Mouse (Mus musculus) intestine, embryonic 14.5 days (tissue): ENCODE results near the gene Mob3a. TPM values are rescaled to one million over a fixed set of nuclear protein-coding genes. Genes with fewer than 3 reads are reported as not detected.

ENCODE experiments used
- ATAC-seq: fragments of 200-750 bp; cut with Nextera tagmentation; replicated peaks from 2 replicates; pipeline ENCODE4 v1.8.0; 2017; ENCODE audit warnings: low read depth, moderate number of reproducible peaks, moderate TSS enrichment, moderate library complexity; ENCODE audit not compliant: low FRiP score, low TSS enrichment
- DNase-seq: peaks from one replicate; pipeline ENCODE4 v3.0.0-alpha.2; 2018; ENCODE audit warnings: low spot score
- H3K27ac ChIP-seq: fragments of 300-500 bp; sonication (generic); 2 replicates; pipeline ENCODE4 v1.5.1; 2014; ENCODE audit warnings: low read depth, mild to moderate bottlenecking, control low read depth
- H3K27me3 ChIP-seq: fragments of 300-500 bp; sonication (generic); replicated peaks from 2 replicates; pipeline ENCODE4 v1.6.1; 2014; ENCODE audit warnings: low read length, control low read depth; ENCODE audit not compliant: control insufficient read depth, insufficient read depth
- H3K36me3 ChIP-seq: fragments of 300-500 bp; sonication (generic); 2 replicates; pipeline ENCODE4 v1.6.1; 2014; ENCODE audit warnings: low read length, control low read depth; ENCODE audit not compliant: control insufficient read depth, insufficient read depth
- H3K4me1 ChIP-seq: fragments of 300-500 bp; sonication (generic); replicated peaks from 2 replicates; pipeline ENCODE4 v1.6.1; 2014; ENCODE audit warnings: low read length, control low read depth, mixed read lengths; ENCODE audit not compliant: control insufficient read depth, insufficient read depth
- H3K4me2 ChIP-seq: fragments of 300-500 bp; sonication (generic); 2 replicates; pipeline ENCODE4 v1.6.1; 2014; ENCODE audit warnings: low read length
- H3K4me3 ChIP-seq: fragments of 300-500 bp; sonication (generic); 2 replicates; pipeline ENCODE4 v1.5.1; 2014; ENCODE audit warnings: low read depth, low read length, control low read depth, mixed read lengths
- H3K9ac ChIP-seq: fragments of 300-500 bp; sonication (generic); 2 replicates; pipeline ENCODE4 v1.6.1; 2014; ENCODE audit warnings: mild to moderate bottlenecking, low read length
- H3K9me3 ChIP-seq: fragments of 300-500 bp; sonication (generic); 2 replicates; pipeline ENCODE4 v1.6.1; 2016; ENCODE audit warnings: low read length, control low read depth; ENCODE audit not compliant: control insufficient read depth
- WGBS: fragments of 180-500 bp; shearing (Covaris S2); extraction: QIAGEN DNeasy Blood & Tissue Kit; methylation state at CpG from one replicate; pipeline ENCODE4 v1.1.7; 2014; 5-methylcytosine and 5-hydroxymethylcytosine counted together
- polyA plus RNA-seq: library from polyadenylated mRNA; unstranded; fragments of >200 nt; fragmentation: Nextera tagmentation; extraction: Ambion mirVana; gene quantifications from 2 replicates; pipeline ENCODE4 v1.2.1, GENCODE M21; 2014

Gene Mob3a
- polyA plus RNA-seq, 1 experiment from 2014 or later: 38.6 TPM

- Histone ChIP-seq H3K9me3 (no peaks in the 10 kb centered on the region), H3K9ac (no peak overlapping the region), H3K4me2 (no peak overlapping the region), H3K4me3 (no peak overlapping the region), H3K4me1 (peaks cover 18% of the 10 kb centered on the region), H3K36me3 (peaks cover 16% of the 10 kb centered on the region), H3K27me3 (no peaks in the 10 kb centered on the region), H3K27ac (no peak overlapping the region)
- DNase-seq (no peak), ATAC-seq (no peak)
- 71% methylated on average over 1 of the region's 1 CpGs for WGBS
Measured at GRCm38 (mm10) chr10:80738657-80739056, 36.9 kb upstream of the Mob3a start.

GRCm38 (mm10) chr10:80736731-80737130 is 35.0 kb upstream of the Mob3a start:
- DNase-seq (no peak), ATAC-seq (no peak)
- Histone ChIP-seq H3K27ac (no peak overlapping the region), H3K4me1 (peaks cover 14% of the 10 kb centered on the region), H3K9me3 (no peaks in the 10 kb centered on the region), H3K27me3 (no peaks in the 10 kb centered on the region), H3K4me3 (no peak overlapping the region), H3K4me2 (no peak overlapping the region), H3K9ac (no peak overlapping the region), H3K36me3 (peaks cover 35% of the 10 kb centered on the region)
- WGBS: 74% methylated on average over 5 of the region's 5 CpGs

- Histone ChIP-seq H3K36me3 (peaks cover 75% of the 10 kb centered on the region), H3K27me3 (no peaks in the 10 kb centered on the region), H3K9ac (no peak overlapping the region), H3K4me1 (no peaks in the 10 kb centered on the region), H3K4me2 (no peak overlapping the region), H3K9me3 (no peaks in the 10 kb centered on the region), H3K4me3 (no peak overlapping the region), H3K27ac (no peak overlapping the region)
- no peak for DNase-seq
- no peak for ATAC-seq
- 96% methylated on average over 6 of the region's 6 CpGs for WGBS
Measured at GRCm38 (mm10) chr10:80732611-80733101, 30.9 kb upstream of the Mob3a start.

GRCm38 (mm10) chr10:80727369-80728127 is 25.8 kb upstream of the Mob3a start:
- WGBS: 83% methylated on average over 5 of the region's 5 CpGs
- peaks cover 97% of the 10 kb centered on the region for H3K36me3 ChIP-seq

GRCm38 (mm10) chr10:80717281-80717680 is 15.5 kb upstream of the Mob3a start:
- H3K9me3 ChIP-seq: no peaks in the 10 kb centered on the region
- no peak overlapping the region for H3K4me3 ChIP-seq
- H3K36me3 ChIP-seq: peaks cover 99% of the 10 kb centered on the region
- ATAC-seq (no peak), DNase-seq (no peak)
- WGBS: 88% methylated on average over 1 of the region's 1 CpGs
- H3K27me3 ChIP-seq: no peaks in the 10 kb centered on the region
- H3K9ac ChIP-seq: no peak overlapping the region
- no peak overlapping the region for H3K27ac ChIP-seq
- H3K4me1 ChIP-seq: no peaks in the 10 kb centered on the region
- no peak overlapping the region for H3K4me2 ChIP-seq

More at GRCm38 (mm10) chr10:80727369-80728127, 25.8 kb upstream of the Mob3a start:
- H3K9me3 ChIP-seq: no peaks in the 10 kb centered on the region
- H3K4me3 ChIP-seq: no peak overlapping the region
- DNase-seq (no peak), ATAC-seq (no peak)
- H3K27me3 ChIP-seq: no peaks in the 10 kb centered on the region
- no peak overlapping the region for H3K27ac ChIP-seq
- no peaks in the 10 kb centered on the region for H3K4me1 ChIP-seq
- H3K9ac ChIP-seq: no peak overlapping the region
- no peak overlapping the region for H3K4me2 ChIP-seq

GRCm38 (mm10) chr10:80710834-80711233 is 9.1 kb upstream of the Mob3a start:
- no peaks in the 10 kb centered on the region for H3K4me1 ChIP-seq
- no peak overlapping the region for H3K9ac ChIP-seq
- 89% methylated on average over 3 of the region's 3 CpGs for WGBS
- no peaks in the 10 kb centered on the region for H3K27me3 ChIP-seq
- H3K9me3 ChIP-seq: no peaks in the 10 kb centered on the region
- peaks cover 98% of the 10 kb centered on the region for H3K36me3 ChIP-seq
- H3K4me2 ChIP-seq: no peak overlapping the region
- DNase-seq (no peak), ATAC-seq (no peak)
- no peak overlapping the region for H3K27ac ChIP-seq
- H3K4me3 ChIP-seq: no peak overlapping the region

GRCm38 (mm10) chr10:80705479-80705878 is 3.7 kb upstream of the Mob3a start:
- no peak overlapping the region for H3K27ac ChIP-seq
- no peak overlapping the region for H3K4me3 ChIP-seq
- H3K4me2 ChIP-seq: no peak overlapping the region
- H3K27me3 ChIP-seq: no peaks in the 10 kb centered on the region
- ATAC-seq (no peak), DNase-seq (no peak)
- H3K4me1 ChIP-seq: peaks cover 18% of the 10 kb centered on the region
- H3K36me3 ChIP-seq: peaks cover 51% of the 10 kb centered on the region
- H3K9ac ChIP-seq: no peak overlapping the region
- no peaks in the 10 kb centered on the region for H3K9me3 ChIP-seq
- 82% methylated on average over 3 of the region's 3 CpGs for WGBS

GRCm38 (mm10) chr10:80705033-80705432 is 3.3 kb upstream of the Mob3a start:
- DNase-seq: no peak
- ATAC-seq: no peak
- Histone ChIP-seq H3K9me3 (no peaks in the 10 kb centered on the region), H3K27me3 (no peaks in the 10 kb centered on the region), H3K9ac (no peak overlapping the region), H3K4me3 (no peak overlapping the region), H3K36me3 (peaks cover 47% of the 10 kb centered on the region), H3K4me2 (no peak overlapping the region), H3K4me1 (peaks cover 22% of the 10 kb centered on the region), H3K27ac (no peak overlapping the region)
- WGBS: 62% methylated on average over 3 of the region's 3 CpGs

- Histone ChIP-seq H3K9me3 (no peaks in the 10 kb centered on the region), H3K27me3 (no peaks in the 10 kb centered on the region), H3K4me1 (peaks cover 26% of the 10 kb centered on the region), H3K9ac (no peak overlapping the region), H3K27ac (no peak overlapping the region), H3K36me3 (peaks cover 41% of the 10 kb centered on the region), H3K4me3 (no peak overlapping the region), H3K4me2 (no peak overlapping the region)
- 89% methylated on average over 5 of the region's 5 CpGs for WGBS
- DNase-seq (no peak), ATAC-seq (no peak)
Measured at GRCm38 (mm10) chr10:80704418-80704817, 2.6 kb upstream of the Mob3a start.
